Mouse (Mus musculus) heart, embryonic 12.5 days (tissue): Measurements from ENCODE around the gene Gnai2. TPM values are rescaled to one million over a fixed set of nuclear protein-coding genes. Genes with fewer than 3 reads are reported as not detected.

ENCODE experiments used
- ATAC-seq: fragments of 200-750 bp; cut with Nextera tagmentation; 2 replicates; pipeline ENCODE4 v1.8.0; 2017; ENCODE audit warnings: moderate TSS enrichment, moderate library complexity; ENCODE audit not compliant: insufficient number of reproducible peaks, low FRiP score
- H3K27ac ChIP-seq: fragments of 300-500 bp; sonication (generic); 2 replicates; pipeline ENCODE4 v1.5.1; 2016; ENCODE audit warnings: mild to moderate bottlenecking, moderate library complexity; ENCODE audit not compliant: poor library complexity, severe bottlenecking
- H3K27me3 ChIP-seq: fragments of 300-500 bp; sonication (generic); replicated peaks from 2 replicates; pipeline ENCODE4 v1.6.1; 2016; ENCODE audit warnings: mild to moderate bottlenecking, moderate library complexity
- H3K36me3 ChIP-seq: fragments of 300-500 bp; sonication (generic); 2 replicates; pipeline ENCODE4 v1.6.1; 2016; ENCODE audit warnings: mild to moderate bottlenecking, moderate library complexity
- H3K4me1 ChIP-seq: fragments of 300-500 bp; sonication (generic); replicated peaks from 2 replicates; pipeline ENCODE4 v1.6.1; 2016; ENCODE audit warnings: mild to moderate bottlenecking
- H3K4me2 ChIP-seq: fragments of 300-500 bp; sonication (generic); 2 replicates; pipeline ENCODE4 v1.6.1; 2016; ENCODE audit warnings: mild to moderate bottlenecking, moderate library complexity
- H3K4me3 ChIP-seq: fragments of 300-500 bp; sonication (generic); 2 replicates; pipeline ENCODE4 v1.5.1; 2016; ENCODE audit warnings: mild to moderate bottlenecking
- H3K9ac ChIP-seq: fragments of 300-500 bp; sonication (generic); 2 replicates; pipeline ENCODE4 v1.6.1; 2016; ENCODE audit warnings: mild to moderate bottlenecking, moderate library complexity
- H3K9me3 ChIP-seq: fragments of 300-500 bp; sonication (generic); replicated peaks from 2 replicates; pipeline ENCODE4 v1.6.1; 2016; ENCODE audit warnings: mild to moderate bottlenecking, moderate library complexity
- WGBS: fragments of 180-500 bp; shearing (Covaris S2); methylation state at CpG from one replicate; pipeline ENCODE4 v1.1.7; 2016; 5-methylcytosine and 5-hydroxymethylcytosine counted together
- polyA plus RNA-seq: library from polyadenylated mRNA; unstranded; fragments of >200 nt; fragmentation: Nextera tagmentation; extraction: Ambion mirVana; gene quantifications from 2 replicates; pipeline ENCODE4 v1.2.1, GENCODE M21; 2016

The Gnai2 gene
- polyA plus RNA-seq, 1 experiment from 2014 or later, result 404 TPM

DNA sequence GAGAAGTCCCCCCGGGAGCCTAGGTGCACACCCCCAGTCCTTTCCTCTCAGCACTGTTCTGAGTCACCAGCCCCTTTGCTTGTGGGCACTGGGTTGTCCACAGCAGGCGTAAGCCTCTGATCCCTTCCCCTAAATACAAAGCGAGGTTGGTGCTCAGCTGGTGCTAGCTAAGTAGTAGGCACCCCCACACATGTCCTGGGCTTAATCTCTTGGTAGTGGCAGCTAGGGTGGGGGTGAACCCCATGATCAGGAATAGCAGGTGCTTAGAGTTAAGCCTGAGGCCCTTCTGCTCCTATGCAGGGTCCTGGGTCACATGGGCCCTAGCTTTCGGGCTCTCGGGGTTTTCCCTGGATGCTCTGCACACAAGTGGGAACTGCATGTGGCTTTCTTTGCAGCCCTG lies 22.0 kb upstream of the Gnai2 start:
- no peak overlapping the region for H3K4me2 ChIP-seq
- H3K27ac ChIP-seq, result no peak overlapping the region
- peaks cover 26% of the 10 kb centered on the region for H3K27me3 ChIP-seq
- ATAC-seq, result no peak
- no peaks in the 10 kb centered on the region for H3K36me3 ChIP-seq
- H3K9me3 ChIP-seq, result no peaks in the 10 kb centered on the region
- H3K4me1 ChIP-seq, result no peaks in the 10 kb centered on the region
- 74% methylated on average over 5 of the region's 5 CpGs for WGBS
- H3K9ac ChIP-seq, result no peak overlapping the region
- no peak overlapping the region for H3K4me3 ChIP-seq

DNA sequence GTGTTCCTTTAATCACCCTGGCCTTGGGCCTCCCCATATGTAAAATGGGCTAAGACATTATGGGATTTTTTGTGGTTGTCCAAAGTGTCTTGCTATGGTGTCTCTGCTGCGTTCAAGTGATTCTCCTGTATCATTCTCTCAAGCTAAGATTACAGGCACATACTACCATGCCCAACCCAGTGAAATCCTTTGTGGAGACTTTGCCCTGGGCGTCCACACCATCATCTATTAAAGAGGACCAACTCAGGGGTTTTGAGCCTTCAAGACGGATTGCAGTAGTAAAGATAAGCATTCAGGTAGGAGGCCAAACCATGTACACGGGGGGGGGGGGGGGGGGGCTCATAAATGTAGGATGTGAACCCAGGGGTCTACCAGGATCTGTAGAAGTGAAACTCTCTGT lies 19.4 kb upstream of the Gnai2 start:
- Histone ChIP-seq H3K36me3 (no peaks in the 10 kb centered on the region), H3K9me3 (no peaks in the 10 kb centered on the region), H3K27ac (no peak overlapping the region), H3K27me3 (peaks cover 20% of the 10 kb centered on the region), H3K9ac (no peak overlapping the region), H3K4me3 (no peak overlapping the region), H3K4me2 (no peak overlapping the region), H3K4me1 (peaks cover 19% of the 10 kb centered on the region)
- 72% methylated on average over 4 of the region's 4 CpGs for WGBS
- no peak for ATAC-seq

DNA sequence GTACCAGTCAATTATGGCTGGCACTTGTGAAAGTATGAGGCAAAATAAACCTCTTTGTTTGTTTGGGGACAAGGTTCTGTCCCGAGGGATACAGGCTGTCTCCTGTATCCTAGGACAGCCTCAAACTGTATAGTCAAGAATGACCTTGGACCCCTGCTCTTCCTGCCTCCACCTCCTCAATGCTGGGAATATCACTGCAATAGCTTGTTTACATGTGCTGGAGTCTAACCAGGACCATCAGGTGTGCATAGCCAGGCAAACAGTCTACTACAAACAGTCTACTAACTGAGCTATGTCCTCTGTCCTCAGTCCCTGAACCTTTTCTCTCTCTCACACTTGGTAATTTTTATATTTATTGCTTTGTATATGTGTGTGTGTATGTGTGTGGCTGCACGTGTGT lies 18.3 kb upstream of the Gnai2 start:
- 70% methylated on average over 2 of the region's 2 CpGs for WGBS
- Histone ChIP-seq H3K27ac (no peak overlapping the region), H3K9ac (no peak overlapping the region), H3K27me3 (peaks cover 10% of the 10 kb centered on the region; the same call in 1 of the 2 replicates), H3K36me3 (no peaks in the 10 kb centered on the region), H3K9me3 (no peaks in the 10 kb centered on the region), H3K4me2 (no peak overlapping the region), H3K4me1 (peaks cover 22% of the 10 kb centered on the region), H3K4me3 (no peak overlapping the region)
- ATAC-seq, result no peak

- no peaks in the 10 kb centered on the region for H3K27me3 ChIP-seq
- H3K27ac ChIP-seq, result no peak overlapping the region
- no peak overlapping the region for H3K4me2 ChIP-seq
- peaks cover 22% of the 10 kb centered on the region for H3K4me1 ChIP-seq
- H3K4me3 ChIP-seq, result no peak overlapping the region
- H3K9me3 ChIP-seq, result no peaks in the 10 kb centered on the region
- H3K36me3 ChIP-seq, result no peaks in the 10 kb centered on the region
- H3K9ac ChIP-seq, result no peak overlapping the region
- 36% methylated on average over 12 of the region's 12 CpGs for WGBS
- ATAC-seq, result no peak
Observed at GRCm38 (mm10) chr9:107650708-107651481, 15.7 kb upstream of the Gnai2 start.

GRCm38 (mm10) chr9:107650225-107650624 lies 15.1 kb upstream of the Gnai2 start:
- no peaks in the 10 kb centered on the region for H3K27me3 ChIP-seq
- H3K9me3 ChIP-seq, result no peaks in the 10 kb centered on the region
- no peak overlapping the region for H3K27ac ChIP-seq
- 72% methylated on average over 7 of the region's 7 CpGs for WGBS
- no peak overlapping the region for H3K4me3 ChIP-seq
- H3K4me2 ChIP-seq, result no peak overlapping the region
- no peaks in the 10 kb centered on the region for H3K36me3 ChIP-seq
- ATAC-seq, result no peak
- no peak overlapping the region for H3K9ac ChIP-seq
- peaks cover 22% of the 10 kb centered on the region for H3K4me1 ChIP-seq

- ATAC-seq, result no peak
- Histone ChIP-seq H3K9me3 (no peaks in the 10 kb centered on the region), H3K27me3 (no peaks in the 10 kb centered on the region)
Observed at GRCm38 (mm10) chr9:107648767-107649166, 13.6 kb upstream of the Gnai2 start.

GRCm38 (mm10) chr9:107646975-107647374 lies 11.8 kb upstream of the Gnai2 start:
- H3K4me1 ChIP-seq, result peaks cover 27% of the 10 kb centered on the region
- H3K9ac ChIP-seq, result no peak overlapping the region
- no peaks in the 10 kb centered on the region for H3K27me3 ChIP-seq
- WGBS, result 77% methylated on average over 6 of the region's 6 CpGs
- no peaks in the 10 kb centered on the region for H3K36me3 ChIP-seq
- H3K4me2 ChIP-seq, result no peak overlapping the region
- no peak overlapping the region for H3K27ac ChIP-seq
- H3K4me3 ChIP-seq, result no peak overlapping the region
- H3K9me3 ChIP-seq, result no peaks in the 10 kb centered on the region
- ATAC-seq, result no peak

More at GRCm38 (mm10) chr9:107648767-107649166, 13.6 kb upstream of the Gnai2 start:
- 37% methylated on average over 3 of the region's 3 CpGs for WGBS
- H3K9ac ChIP-seq, result no peak overlapping the region
- H3K4me2 ChIP-seq, result no peak overlapping the region
- no peak overlapping the region for H3K4me3 ChIP-seq
- no peaks in the 10 kb centered on the region for H3K36me3 ChIP-seq
- H3K4me1 ChIP-seq, result peaks cover 27% of the 10 kb centered on the region
- H3K27ac ChIP-seq, result no peak overlapping the region

DNA sequence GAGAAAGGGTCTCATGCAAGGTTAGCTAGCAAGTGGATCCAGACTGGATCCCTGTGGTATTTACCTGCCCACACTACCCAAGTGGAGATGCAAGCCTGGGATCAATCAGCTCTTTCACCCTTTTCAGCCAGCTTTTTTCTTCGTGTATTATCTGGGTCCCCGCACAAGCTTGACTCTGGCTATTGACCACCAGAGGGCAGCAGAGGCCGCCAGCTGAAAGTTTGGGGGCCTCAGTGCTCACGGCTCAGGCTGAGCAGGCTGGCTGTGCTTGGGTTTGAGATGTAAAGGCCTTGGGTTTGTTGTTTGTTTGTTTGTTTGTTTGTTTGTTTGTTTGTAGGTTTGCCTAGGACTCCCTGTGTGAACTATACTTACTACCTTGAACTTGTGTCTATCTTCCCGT lies 10.4 kb upstream of the Gnai2 start:
- peak; percentile 64; the same call in 1 of the 2 replicates for ATAC-seq
- Histone ChIP-seq H3K4me1 (peaks cover 15% of the 10 kb centered on the region), H3K4me2 (no peak overlapping the region), H3K27ac (no peak overlapping the region), H3K36me3 (no peaks in the 10 kb centered on the region), H3K9me3 (no peaks in the 10 kb centered on the region), H3K9ac (no peak overlapping the region), H3K4me3 (no peak overlapping the region), H3K27me3 (no peaks in the 10 kb centered on the region)
- WGBS, result 13% methylated on average over 5 of the region's 5 CpGs

- no peak for ATAC-seq
- Histone ChIP-seq H3K9ac (peak overlapping the region; percentile 58), H3K36me3 (no peaks in the 10 kb centered on the region), H3K4me1 (peaks cover 15% of the 10 kb centered on the region), H3K27me3 (no peaks in the 10 kb centered on the region), H3K4me2 (peak overlapping the region; percentile 75), H3K27ac (no peak overlapping the region), H3K4me3 (no peak overlapping the region), H3K9me3 (no peaks in the 10 kb centered on the region)
- 46% methylated on average over 7 of the region's 7 CpGs for WGBS
Observed at GRCm38 (mm10) chr9:107645153-107645510, 10.0 kb upstream of the Gnai2 start.

GRCm38 (mm10) chr9:107644495-107645152 lies 9.5 kb upstream of the Gnai2 start:
- Histone ChIP-seq H3K27me3 (no peaks in the 10 kb centered on the region), H3K4me3 (peak overlapping the region; percentile 43), H3K27ac (no peak overlapping the region), H3K4me1 (peaks cover 14% of the 10 kb centered on the region; the same call in 1 of the 2 replicates), H3K9ac (peak overlapping the region; percentile 76), H3K9me3 (no peaks in the 10 kb centered on the region), H3K36me3 (no peaks in the 10 kb centered on the region), H3K4me2 (peak overlapping the region; percentile 75)
- ATAC-seq, result peak; percentile 75
- WGBS, result 5% methylated on average over 35 of the region's 35 CpGs

DNA sequence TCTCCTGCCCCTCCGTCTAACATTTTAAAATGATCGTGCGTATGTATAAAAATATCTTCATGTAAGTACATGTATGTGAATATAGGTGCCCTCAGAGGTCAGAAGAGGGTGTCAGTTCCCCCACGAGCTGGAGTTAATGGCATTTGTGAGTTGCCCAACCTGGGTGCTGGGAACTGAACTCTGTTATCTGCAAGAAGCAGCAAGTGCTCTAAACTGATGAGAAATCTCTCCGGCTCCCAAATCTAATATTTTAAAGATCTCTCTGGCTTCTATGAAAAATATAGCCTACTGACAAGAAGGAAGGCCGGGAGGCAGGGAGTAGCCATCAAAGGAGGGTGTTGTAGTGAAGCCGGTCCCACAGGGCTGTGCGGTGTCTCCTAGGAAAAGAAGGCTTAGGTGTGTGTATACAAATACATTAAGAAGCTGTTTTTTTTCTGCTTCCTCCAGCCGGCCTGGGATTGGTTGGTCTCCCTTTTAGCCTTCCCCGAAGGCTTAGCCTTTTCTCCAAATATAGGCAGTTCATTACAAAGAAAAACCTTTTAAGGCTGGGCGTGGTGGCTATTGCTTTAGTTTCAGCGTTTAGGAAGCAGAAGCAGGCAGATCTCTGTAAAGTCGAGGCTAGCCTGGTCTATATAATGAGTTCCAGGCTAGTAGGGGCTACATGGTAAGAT lies 8.5 kb upstream of the Gnai2 start:
- Histone ChIP-seq H3K4me2 (peak overlapping the region; percentile 75), H3K27ac (no peak overlapping the region), H3K4me1 (peaks cover 12% of the 10 kb centered on the region; the same call in 1 of the 2 replicates), H3K4me3 (no peak overlapping the region), H3K27me3 (no peaks in the 10 kb centered on the region), H3K9me3 (no peaks in the 10 kb centered on the region), H3K9ac (no peak overlapping the region; the same call in 1 of the 2 replicates), H3K36me3 (no peaks in the 10 kb centered on the region)
- no peak for ATAC-seq
- WGBS, result 85% methylated on average over 13 of the region's 13 CpGs
